Mouse (Mus musculus): ENCODE results near the gene Mob3a.

DNA sequence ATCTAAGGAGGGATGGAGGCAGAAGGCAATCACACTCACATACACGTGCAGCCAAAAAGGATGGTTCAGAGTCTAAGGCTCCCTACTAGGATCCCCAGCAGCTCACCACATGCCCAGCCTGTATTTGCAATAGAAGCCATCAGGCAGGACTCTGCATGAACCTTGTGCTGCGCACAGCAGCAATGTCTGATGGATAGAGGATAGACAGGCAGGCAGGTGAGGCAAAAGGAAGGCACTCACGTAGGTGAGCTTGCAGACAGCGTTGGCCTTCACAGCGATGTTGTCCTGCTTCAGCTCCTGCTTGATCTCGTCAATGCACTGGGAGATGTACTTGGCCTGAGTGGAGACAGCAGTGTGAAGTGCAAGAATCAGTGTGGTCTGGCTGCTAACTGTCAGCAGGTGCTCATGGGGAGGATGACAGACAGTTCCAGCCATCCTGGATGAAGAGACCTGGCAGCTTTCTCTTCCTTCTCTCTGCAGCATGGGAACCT lies 30.9 kb upstream of the Mob3a start:
- TF ChIP-seq CTCF (IDR thresholded peaks at IDR 0.05; ENCODE audit: control insufficient read depth, insufficient read depth, insufficient read length), result no peak
- no peak for TF ChIP-seq MAX (IDR thresholded peaks at IDR 0.05)
- TF ChIP-seq USF1 (IDR thresholded peaks at IDR 0.05; ENCODE audit: low read depth), result no peak

All from C2C12 (cell line).